14 mouse cellular contexts compared by ENCODE assay signal in the genomic region with DNA sequence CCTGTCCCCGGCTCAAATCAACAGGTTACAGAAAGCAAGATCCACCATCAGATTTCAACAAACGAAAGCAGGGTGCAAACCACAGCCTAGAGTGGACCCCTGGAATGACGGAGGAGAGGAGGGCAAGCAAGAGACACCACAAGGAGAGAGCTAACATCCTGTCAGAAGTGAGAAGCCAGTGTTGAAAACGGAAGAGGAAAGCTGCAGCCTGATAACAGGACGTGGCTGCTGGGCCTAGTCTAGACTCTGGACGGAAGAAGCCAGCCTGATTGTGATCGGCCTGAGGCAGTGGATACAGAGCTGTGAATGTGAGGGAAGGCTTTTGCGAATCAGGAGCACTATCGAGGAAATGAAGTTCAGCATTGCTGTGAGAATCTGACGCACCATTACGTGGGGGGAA.
DNase-seq lines count a peak whose midpoint lies in the region; ATAC-seq and TF ChIP-seq lines count a peak whose summit lies in the region.
"Had no signal": no experiment of that assay in that cellular context is flagged by ENCODE, and none has a peak within 500 bp of the region (broad histone marks: within the 10 kb centered on the region; RNA-seq: fewer than 3 reads in every experiment).

No protein-coding gene starts in this region.

- H3K4me3 ChIP-seq in embryonic facial prominence, embryonic 11.5 days (ENCODE audit: low read depth, low read length), result no peak overlapping the region
- H3K4me3 ChIP-seq in embryonic facial prominence, embryonic 10.5 days, result no peak overlapping the region
- H3K4me3 ChIP-seq in layer of hippocampus, adult 2 months, result no peak overlapping the region
- H3K4me3 ChIP-seq in hindbrain, embryonic 11.5 days (ENCODE audit: low read depth, low read length), result no peak overlapping the region
- H3K4me3 ChIP-seq: gastrocnemius, adult 2 months; limb, embryonic 10.5 days had no signal

- H3K9me3 ChIP-seq in embryonic facial prominence, embryonic 11.5 days (replicated peaks; ENCODE audit: control insufficient read depth, low read length), result no peaks in the 10 kb centered on the region
- H3K9me3 ChIP-seq in embryonic facial prominence, embryonic 10.5 days, result no peaks in the 10 kb centered on the region
- no peaks in the 10 kb centered on the region for H3K9me3 ChIP-seq in hindbrain, embryonic 11.5 days (ENCODE audit: control insufficient read depth, low read length)
- H3K9me3 ChIP-seq: limb, embryonic 10.5 days had no signal

- DNase-seq in embryonic facial prominence, embryonic 11.5 days (ENCODE audit: low spot score), result peak; percentile 35
- no peak for DNase-seq in embryonic facial prominence, embryonic 10.5 days (ENCODE audit: low spot score)
- no peak for DNase-seq in layer of hippocampus, adult 2 months (ENCODE audit: low spot score in 2 of 2)
- DNase-seq in layer of hippocampus, postnatal 25 days (ENCODE audit: extremely low spot score in 1 of 2, low spot score in 1 of 2), result no peak
- DNase-seq in Muller cell, postnatal 12 days (ENCODE audit: inconsistent ontology term), result peak; percentile 11
- DNase-seq in B cell, adult 2 months, result no peak
- DNase-seq in hindbrain, embryonic 11.5 days (ENCODE audit: low spot score), result no peak
- DNase-seq: adrenal gland, postnatal 10 days; cerebellum, adult 11 months; gastrocnemius, adult 2 months had no signal

- no peaks in the 10 kb centered on the region for H3K4me1 ChIP-seq in embryonic facial prominence, embryonic 11.5 days (ENCODE audit: control insufficient read depth, insufficient read depth, low read length)
- H3K4me1 ChIP-seq in embryonic facial prominence, embryonic 10.5 days, result peaks cover 8% of the 10 kb centered on the region
- no peaks in the 10 kb centered on the region for H3K4me1 ChIP-seq in hindbrain, embryonic 11.5 days (replicated peaks; ENCODE audit: control insufficient read depth, insufficient read depth, low read length)

- H3K9ac ChIP-seq in embryonic facial prominence, embryonic 11.5 days (replicated peaks; ENCODE audit: low read length), result no peak overlapping the region
- H3K9ac ChIP-seq in hindbrain, embryonic 11.5 days (ENCODE audit: low read depth, low read length), result no peak overlapping the region

- no peak for TF ChIP-seq CTCF in layer of hippocampus, adult 2 months (conservative IDR thresholded peaks at IDR 0.05)

- no peaks in the 10 kb centered on the region for H3K36me3 ChIP-seq in embryonic facial prominence, embryonic 11.5 days (replicated peaks; ENCODE audit: control insufficient read depth, insufficient read depth, low read depth, low read length)
- peaks cover 13% of the 10 kb centered on the region for H3K36me3 ChIP-seq in embryonic facial prominence, embryonic 10.5 days (replicated peaks)
- H3K36me3 ChIP-seq in hindbrain, embryonic 11.5 days (ENCODE audit: control insufficient read depth, insufficient read depth, low read length), result no peaks in the 10 kb centered on the region

- no peak overlapping the region for H3K4me2 ChIP-seq in embryonic facial prominence, embryonic 11.5 days (ENCODE audit: low read depth, low read length)
- H3K4me2 ChIP-seq in hindbrain, embryonic 11.5 days (replicated peaks; ENCODE audit: low read depth, low read length), result no peak overlapping the region

- WGBS in embryonic facial prominence, embryonic 11.5 days, result 55% methylated on average over 11 of the region's 11 CpGs
- 60% methylated on average over 11 of the region's 11 CpGs for WGBS in embryonic facial prominence, embryonic 10.5 days
- WGBS in hindbrain, embryonic 11.5 days, result 83% methylated on average over 11 of the region's 11 CpGs

- ATAC-seq in embryonic facial prominence, embryonic 11.5 days (replicated peaks; ENCODE audit: insufficient number of reproducible peaks, low FRiP score, low TSS enrichment, low read depth), result no peak
- peak; percentile 71 for ATAC-seq in megakaryocyte-erythroid progenitor cell, adult 5-6 weeks (replicated peaks; ENCODE audit: low FRiP score, low TSS enrichment, poor library complexity, severe bottlenecking)
- no peak for ATAC-seq in hindbrain, embryonic 11.5 days (ENCODE audit: low FRiP score)
- ATAC-seq: intestine, postnatal 0 days had no signal

- no peak overlapping the region for H3K27ac ChIP-seq in embryonic facial prominence, embryonic 11.5 days (replicated peaks; ENCODE audit: low read depth, low read length)
- H3K27ac ChIP-seq in embryonic facial prominence, embryonic 10.5 days (replicated peaks), result no peak overlapping the region
- H3K27ac ChIP-seq in layer of hippocampus, adult 2 months, result peak overlapping the region; percentile 33; the same call in 1 of the 2 replicates
- no peak overlapping the region for H3K27ac ChIP-seq in hindbrain, embryonic 11.5 days (ENCODE audit: low read depth, low read length)
- H3K27ac ChIP-seq: gastrocnemius, adult 2 months; limb, embryonic 10.5 days; macrophage had no signal

- no peaks in the 10 kb centered on the region for H3K27me3 ChIP-seq in embryonic facial prominence, embryonic 11.5 days (ENCODE audit: control insufficient read depth, insufficient read depth, low read length)
- no peaks in the 10 kb centered on the region for H3K27me3 ChIP-seq in embryonic facial prominence, embryonic 10.5 days (replicated peaks; ENCODE audit: low read depth, poor library complexity, severe bottlenecking)
- no peaks in the 10 kb centered on the region for H3K27me3 ChIP-seq in hindbrain, embryonic 11.5 days (ENCODE audit: control insufficient read depth, insufficient read depth, low read length)

Comparison
In these comparisons a context has a peak if more than half of its experiments do, and no peak if none do; other contexts are left out.
1. DNase-seq: peak in embryonic facial prominence, embryonic 11.5 days (single experiment) and Muller cell, postnatal 12 days (single experiment); none in embryonic facial prominence, embryonic 10.5 days (single experiment), layer of hippocampus, adult 2 months (0 of 2), layer of hippocampus, postnatal 25 days (0 of 2), B cell, adult 2 months (0 of 2) and hindbrain, embryonic 11.5 days (single experiment).